Mouse (Mus musculus): ENCODE data around the gene Dpm3.
"Not testable (repeated sequence)": the region's sequence is repeated elsewhere in the genome, so short reads cannot be mapped to it uniquely, and the experiment has no call there.

The Dpm3 gene

GRCm38 (mm10) chr3:89259076-89259475, at the start of gene Dpm3:
Gene Dpm3 (plus strand): TSS chr3:89259358.
- in situ Hi-C loops (cut with MboI), result no loop called here

GRCm38 (mm10) chr3:89209731-89210130, 49.4 kb upstream of the Dpm3 start:
- in situ Hi-C loops (cut with MboI), result no loop called here

GRCm38 (mm10) chr3:89210162-89210561, 49.0 kb upstream of the Dpm3 start:
- in situ Hi-C loops (cut with MboI), result no loop called here

- in situ Hi-C loops (cut with MboI), result no loop called here
These were observed 48.4 kb upstream of the Dpm3 start for GRCm38 (mm10) chr3:89210731-89211130.

- in situ Hi-C loops (cut with MboI), result no loop called here
These were observed 45.2 kb upstream of the Dpm3 start for GRCm38 (mm10) chr3:89213803-89214530.

GRCm38 (mm10) chr3:89214681-89215411, 44.3 kb upstream of the Dpm3 start, which contains the start of gene Thbs3:
Gene Thbs3 (plus strand): TSS chr3:89215180.
- in situ Hi-C loops (cut with MboI), result no loop called here

GRCm38 (mm10) chr3:89215853-89216252, 43.3 kb upstream of the Dpm3 start:
- in situ Hi-C loops (cut with MboI), result no loop called here

- in situ Hi-C loops (cut with MboI), result not testable (repeated sequence)
These were observed 42.8 kb upstream of the Dpm3 start for GRCm38 (mm10) chr3:89216407-89216806.

- in situ Hi-C loops (cut with MboI), result no loop called here
These were observed 40.9 kb upstream of the Dpm3 start for GRCm38 (mm10) chr3:89218271-89218670.

GRCm38 (mm10) chr3:89219546-89219945, 39.6 kb upstream of the Dpm3 start:
- in situ Hi-C loops (cut with MboI), result no loop called here

- in situ Hi-C loops (cut with MboI), result no loop called here
These were observed 38.0 kb upstream of the Dpm3 start for GRCm38 (mm10) chr3:89221167-89221566.

- in situ Hi-C loops (cut with MboI), result no loop called here
These were observed 34.4 kb upstream of the Dpm3 start for GRCm38 (mm10) chr3:89224796-89225195.

- in situ Hi-C loops (cut with MboI), result no loop called here
These were observed 33.8 kb upstream of the Dpm3 start for GRCm38 (mm10) chr3:89225321-89225815.

GRCm38 (mm10) chr3:89225918-89226317, 33.2 kb upstream of the Dpm3 start:
- in situ Hi-C loops (cut with MboI), result no loop called here

GRCm38 (mm10) chr3:89226361-89226760, 32.8 kb upstream of the Dpm3 start:
- in situ Hi-C loops (cut with MboI), result no loop called here

- in situ Hi-C loops (cut with MboI), result no loop called here
These were observed 32.3 kb upstream of the Dpm3 start, which contains the start of gene Mtx1 for GRCm38 (mm10) chr3:89226900-89227299. Gene Mtx1 (minus strand): TSS chr3:89227088.

GRCm38 (mm10) chr3:89227307-89228179, 31.6 kb upstream of the Dpm3 start:
- in situ Hi-C loops (cut with MboI), result no loop called here

GRCm38 (mm10) chr3:89228180-89228549, 31.0 kb upstream of the Dpm3 start:
- in situ Hi-C loops (cut with MboI), result no loop called here

- in situ Hi-C loops (cut with MboI), result no loop called here
These were observed 30.3 kb upstream of the Dpm3 start, which contains the start of gene Muc1 for GRCm38 (mm10) chr3:89228836-89229235. Gene Muc1 (plus strand): TSS chr3:89229057.

- in situ Hi-C loops (cut with MboI), result no loop called here
These were observed 29.9 kb upstream of the Dpm3 start for GRCm38 (mm10) chr3:89229276-89229675.

- in situ Hi-C loops (cut with MboI), result no loop called here
These were observed 28.6 kb upstream of the Dpm3 start for GRCm38 (mm10) chr3:89230561-89230960.

- in situ Hi-C loops (cut with MboI), result no loop called here
These were observed 27.8 kb upstream of the Dpm3 start for GRCm38 (mm10) chr3:89231345-89231744.

Data from mature B cell (primary cell).